Mouse (Mus musculus) brain, embryonic 18.5 days (tissue): Measurements from ENCODE around the gene Morn3.

Experiments used
- DNase-seq: peaks from one replicate; pipeline ENCODE4 v3.0.0-alpha.2; 2012; ENCODE audit warnings: low read depth, low spot score

Morn3 gene

GRCm38 (mm10) chr5:123024965-123025573 lies 21.7 kb downstream of the Morn3 start:
- DNase-seq = no peak

GRCm38 (mm10) chr5:123024312-123024711 lies 22.5 kb downstream of the Morn3 start:
- no peak for DNase-seq

GRCm38 (mm10) chr5:123023049-123023448 lies 23.8 kb downstream of the Morn3 start:
- DNase-seq = no peak

- no peak for DNase-seq
Measured at GRCm38 (mm10) chr5:123021438-123021837, 25.4 kb downstream of the Morn3 start.

- DNase-seq = no peak
Measured at GRCm38 (mm10) chr5:123020426-123020825, 26.4 kb downstream of the Morn3 start.

GRCm38 (mm10) chr5:123019336-123020016 lies 27.3 kb downstream of the Morn3 start:
- DNase-seq = peak; percentile 50

GRCm38 (mm10) chr5:123017504-123017903 lies 29.3 kb downstream of the Morn3 start:
- no peak for DNase-seq

GRCm38 (mm10) chr5:123015915-123016314 lies 30.9 kb downstream of the Morn3 start:
- no peak for DNase-seq

- DNase-seq = peak; percentile 88
Measured at GRCm38 (mm10) chr5:123014753-123015701, 31.8 kb downstream of the Morn3 start, which contains the start of gene Orai1. Gene Orai1, plus strand, starts transcription at chr5:123015074.

- DNase-seq = peak; percentile 62
Measured at GRCm38 (mm10) chr5:123013599-123014315, 33.1 kb downstream of the Morn3 start.

GRCm38 (mm10) chr5:123011705-123012104 lies 35.1 kb downstream of the Morn3 start:
- no peak for DNase-seq

GRCm38 (mm10) chr5:123010806-123011205 lies 36.0 kb downstream of the Morn3 start:
- no peak for DNase-seq

- DNase-seq = no peak
Measured at GRCm38 (mm10) chr5:123009873-123010272, 36.9 kb downstream of the Morn3 start.

- no peak for DNase-seq
Measured at GRCm38 (mm10) chr5:123008877-123009493, 37.8 kb downstream of the Morn3 start.

GRCm38 (mm10) chr5:123005716-123006592 lies 40.9 kb downstream of the Morn3 start:
- no peak for DNase-seq

- no peak for DNase-seq
Measured at GRCm38 (mm10) chr5:123000901-123001300, 45.9 kb downstream of the Morn3 start.

GRCm38 (mm10) chr5:122997205-122998204 lies 49.3 kb downstream of the Morn3 start:
- DNase-seq = no peak

GRCm38 (mm10) chr5:122994910-122995309 lies 51.9 kb downstream of the Morn3 start:
- DNase-seq = no peak
